Mouse (Mus musculus) olfactory bulb, adult 2 months (tissue): Measurements from ENCODE around the gene Ttyh2. TPM values are rescaled to one million over a fixed set of nuclear protein-coding genes. Genes with fewer than 3 reads are reported as not detected.
A peak's percentile ranks its signal among the peaks of the same experiment; 100 is the strongest.
"Not testable (repeated sequence)": the region's sequence is repeated elsewhere in the genome, so short reads cannot be mapped to it uniquely, and the experiment has no call there.

ENCODE experiments used
- H3K27ac ChIP-seq: fragments of 200-500 bp; 2 replicates; pipeline ENCODE4 v1.5.1; 2012; ENCODE audit warnings: low read depth, low read length; ENCODE audit not compliant: insufficient read depth
- H3K4me1 ChIP-seq: fragments of 200-500 bp; 2 replicates; pipeline ENCODE4 v1.6.1; 2012; ENCODE audit warnings: low read length; ENCODE audit not compliant: control insufficient read depth, insufficient read depth
- H3K4me3 ChIP-seq: fragments of 200-500 bp; 2 replicates; pipeline ENCODE4 v1.5.1; 2012; ENCODE audit warnings: mild to moderate bottlenecking, low read depth, low read length, moderate library complexity; ENCODE audit not compliant: insufficient read depth
- CTCF ChIP-seq: fragments of 200-500 bp; IDR thresholded peaks from 2 replicates; pipeline ENCODE4 v1.5.1; 2012; ENCODE audit warnings: low read depth, mild to moderate bottlenecking, low read length, moderate library complexity; ENCODE audit not compliant: insufficient read depth
- POLR2A ChIP-seq: fragments of 200-500 bp; IDR thresholded peaks from 2 replicates; pipeline ENCODE4 v1.6.1; 2012; ENCODE audit warnings: mild to moderate bottlenecking, low read depth, low read length, moderate library complexity; ENCODE audit not compliant: insufficient read depth
- WGBS: fragments of 180-500 bp; shearing (Covaris S2); methylation state at CpG from one replicate; pipeline ENCODE4 v1.1.7; 2018; 5-methylcytosine and 5-hydroxymethylcytosine counted together
- polyA plus RNA-seq: library from polyadenylated mRNA; stranded (reverse); fragments of >200 nt; gene quantifications from 2 replicates; pipeline ENCODE4 v1.2.4, GENCODE M21; 2012; ENCODE audit warnings: low replicate concordance; ENCODE audit not compliant: missing spikeins, insufficient read depth, insufficient read length

Gene Ttyh2
- polyA plus RNA-seq, 1 experiment: not detected

GRCm38 (mm10) chr11:114655350-114656008, 19.8 kb upstream of the Ttyh2 start:
- Histone ChIP-seq H3K27ac (no peak overlapping the region), H3K4me1 (peaks cover 8% of the 10 kb centered on the region), H3K4me3 (no peak overlapping the region)
- TF ChIP-seq CTCF: no peak
- TF ChIP-seq POLR2A: no peak
- 87% methylated on average over 7 of the region's 7 CpGs for WGBS

GRCm38 (mm10) chr11:114656994-114657644, 18.1 kb upstream of the Ttyh2 start:
- Histone ChIP-seq H3K4me1 (peaks cover 8% of the 10 kb centered on the region), H3K27ac (no peak overlapping the region), H3K4me3 (no peak overlapping the region)
- whole genome bisulfite sequencing: 66% methylated on average over 27 of the region's 27 CpGs
- TF ChIP-seq CTCF (no peak), POLR2A (no peak)

GRCm38 (mm10) chr11:114657737-114658136, 17.5 kb upstream of the Ttyh2 start:
- Histone ChIP-seq H3K27ac (no peak overlapping the region), H3K4me3 (no peak overlapping the region), H3K4me1 (peaks cover 3% of the 10 kb centered on the region)
- TF ChIP-seq CTCF: peak; percentile 73; the same call in 1 of the 2 replicates
- no peak for TF ChIP-seq POLR2A
- 22% methylated on average over 7 of the region's 7 CpGs for WGBS

GRCm38 (mm10) chr11:114662161-114662560, 13.1 kb upstream of the Ttyh2 start:
- H3K4me1 ChIP-seq: no peaks in the 10 kb centered on the region
- no peak overlapping the region for H3K4me3 ChIP-seq
- TF ChIP-seq POLR2A: no peak
- no peak for TF ChIP-seq CTCF
- H3K27ac ChIP-seq: no peak overlapping the region
- 91% methylated on average over 14 of the region's 14 CpGs for WGBS

- Histone ChIP-seq H3K4me1 (no peaks in the 10 kb centered on the region), H3K4me3 (no peak overlapping the region), H3K27ac (no peak overlapping the region)
- TF ChIP-seq POLR2A (no peak), CTCF (peak; percentile 61; the same call in 1 of the 2 replicates)
- 33% methylated on average over 6 of the region's 6 CpGs for WGBS
Observed at GRCm38 (mm10) chr11:114662746-114663362, 12.4 kb upstream of the Ttyh2 start.

- no peak overlapping the region for H3K4me3 ChIP-seq
- WGBS: 85% methylated on average over 7 of the region's 7 CpGs
- 0 out of 2 replicates have a peak, but pooled peaks cover 1% of the 10 kb centered on the region for H3K4me1 ChIP-seq
- no peak overlapping the region for H3K27ac ChIP-seq
- TF ChIP-seq POLR2A (no peak), CTCF (no peak)
Observed at GRCm38 (mm10) chr11:114664164-114664563, 11.1 kb upstream of the Ttyh2 start.

- H3K27ac ChIP-seq: no peak overlapping the region
- WGBS: 76% methylated on average over 2 of the region's 2 CpGs
- no peak for TF ChIP-seq POLR2A
- TF ChIP-seq CTCF: no peak
- H3K4me1 ChIP-seq: peaks cover 11% of the 10 kb centered on the region
- H3K4me3 ChIP-seq: no peak overlapping the region
Observed at GRCm38 (mm10) chr11:114665463-114665862, 9.8 kb upstream of the Ttyh2 start.

- Histone ChIP-seq H3K4me1 (peaks cover 18% of the 10 kb centered on the region), H3K4me3 (no peak overlapping the region), H3K27ac (no peak overlapping the region)
- TF ChIP-seq CTCF (no peak), POLR2A (no peak)
- 18% methylated on average over 13 of the region's 13 CpGs for WGBS
Observed at GRCm38 (mm10) chr11:114666786-114667185, 8.4 kb upstream of the Ttyh2 start.

- TF ChIP-seq POLR2A (no peak), CTCF (no peak)
- peaks cover 19% of the 10 kb centered on the region for H3K4me1 ChIP-seq
- no peak overlapping the region for H3K27ac ChIP-seq
- WGBS: 65% methylated on average over 17 of the region's 18 CpGs
- H3K4me3 ChIP-seq: no peak overlapping the region
Observed at GRCm38 (mm10) chr11:114667236-114667931, 7.8 kb upstream of the Ttyh2 start.

- not testable (repeated sequence) for H3K4me3 ChIP-seq, H3K27ac ChIP-seq
- 26% methylated on average over 11 of the region's 11 CpGs for WGBS
- H3K4me1 ChIP-seq: peaks cover 23% of the 10 kb centered on the region
Observed at GRCm38 (mm10) chr11:114667932-114668285, 7.3 kb upstream of the Ttyh2 start.
